21 mouse cellular contexts compared by ENCODE assay signal in genomic region chr5:132485448-132485847, GRCm38 (mm10).
"Had no signal": no experiment of that assay in that cellular context is flagged by ENCODE, and none has a peak within 500 bp of the region (broad histone marks: within the 10 kb centered on the region; RNA-seq: fewer than 3 reads in every experiment).

No protein-coding gene starts in this region.

- H3K4me2 ChIP-seq: heart, embryonic 12.5 days; hindbrain, embryonic 13.5 days; hindbrain, embryonic 15.5 days; kidney, embryonic 15.5 days; limb, embryonic 13.5 days; liver, embryonic 11.5 days; liver, embryonic 13.5 days had no signal

- H3K27me3 ChIP-seq: heart, embryonic 12.5 days; hindbrain, embryonic 13.5 days; hindbrain, embryonic 15.5 days; kidney, embryonic 15.5 days; limb, embryonic 13.5 days; liver, embryonic 13.5 days had no signal

- H3K9ac ChIP-seq: heart, embryonic 12.5 days; hindbrain, embryonic 13.5 days; hindbrain, embryonic 15.5 days; kidney, embryonic 15.5 days; limb, embryonic 13.5 days; liver, embryonic 13.5 days had no signal

- H3K9me3 ChIP-seq: heart, embryonic 10.5 days; heart, embryonic 12.5 days; hindbrain, embryonic 13.5 days; hindbrain, embryonic 15.5 days; kidney, embryonic 15.5 days; limb, embryonic 13.5 days; liver, embryonic 13.5 days had no signal

- ATAC-seq: hindbrain, postnatal 0 days; intestine, embryonic 16.5 days had no signal

- H3K36me3 ChIP-seq: heart, embryonic 10.5 days; heart, embryonic 12.5 days; hindbrain, embryonic 13.5 days; hindbrain, embryonic 15.5 days; kidney, embryonic 15.5 days; limb, embryonic 13.5 days; liver, embryonic 13.5 days had no signal

- H3K4me3 ChIP-seq: heart, embryonic 10.5 days; heart, embryonic 12.5 days; hindbrain, embryonic 13.5 days; hindbrain, embryonic 15.5 days; kidney, embryonic 15.5 days; layer of hippocampus, adult 2 months; left cerebral cortex, adult 2 months; limb, embryonic 13.5 days; liver, embryonic 13.5 days had no signal

- H3K4me1 ChIP-seq: liver, embryonic 13.5 days had no signal

- H3K27ac ChIP-seq: heart, embryonic 10.5 days; hindbrain, embryonic 13.5 days; hindbrain, embryonic 15.5 days; hindbrain, postnatal 0 days; kidney, embryonic 15.5 days; layer of hippocampus, adult 2 months; left cerebral cortex, adult 2 months; limb, embryonic 13.5 days; liver, embryonic 13.5 days had no signal

- DNase-seq: gastrocnemius, postnatal 14 days; gastrocnemius, postnatal 36 days; heart, postnatal 10 days; kidney, adult 11 months; kidney, adult 2 months; kidney, adult 9 months; kidney, postnatal 14 days; kidney, postnatal 36 days; liver; liver, embryonic 13.5 days had no signal
